Mouse (Mus musculus) ES-Bruce4 (cell line): ENCODE measurements around the gene Upp2.

ENCODE experiments used
- CTCF ChIP-seq: IDR thresholded peaks from one replicate; pipeline ENCODE4 v1.8.1; 2011; ENCODE audit warnings: low read depth, low read length
- EP300 ChIP-seq: IDR thresholded peaks from 2 replicates; pipeline ENCODE4 v1.6.1; 2011; ENCODE audit warnings: low read depth, low read length; ENCODE audit not compliant: insufficient read depth
- POLR2A ChIP-seq: IDR thresholded peaks from one replicate; pipeline ENCODE4 v1.8.1; 2011; ENCODE audit warnings: low read length; ENCODE audit not compliant: insufficient read depth

DNA sequence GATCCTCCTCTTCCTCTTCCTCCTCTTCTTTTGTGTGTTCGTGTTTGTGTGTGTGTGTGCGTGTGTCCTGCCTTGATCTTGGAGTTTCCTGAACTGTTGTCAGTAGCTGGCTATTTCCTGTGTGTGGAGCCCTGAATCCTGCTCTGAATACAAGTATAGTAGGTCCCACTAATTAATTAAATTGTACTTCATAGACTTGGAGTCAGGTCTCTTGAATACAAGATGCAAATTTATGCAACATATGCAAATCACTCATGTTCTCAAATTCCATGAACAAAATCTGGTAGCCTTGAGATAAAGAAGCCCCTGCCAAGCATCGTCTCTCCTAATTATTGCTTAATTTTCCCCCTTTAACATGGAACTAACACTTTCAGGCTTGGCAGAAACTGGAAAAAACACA is 36.3 kb downstream of the Upp2 start:
- TF ChIP-seq CTCF, result no peak
- no peak for TF ChIP-seq EP300
- no peak for TF ChIP-seq POLR2A
